Mouse (Mus musculus): ENCODE measurements at regions not wholly inside any gene's neighbourhood (a gene's known extent, or its start where the extent isn't known, plus 50 kb on each side); places are given as distances from the start of the nearest gene placed in this dataset.

- 60% methylated on average over 6 of the region's 6 CpGs for WGBS
- Histone ChIP-seq H3K4me2 (replicated peaks; ENCODE audit: low read depth, low read length, severe bottlenecking) (no peak overlapping the region), H3K36me3 (ENCODE audit: control insufficient read depth, insufficient read depth, low read length) (no peaks in the 10 kb centered on the region), H3K9ac (ENCODE audit: low read depth, low read length, severe bottlenecking) (no peak overlapping the region), H3K9me3 (ENCODE audit: control insufficient read depth, low read length) (no peaks in the 10 kb centered on the region), H3K27me3 (ENCODE audit: control insufficient read depth, insufficient read depth, low read length) (no peaks in the 10 kb centered on the region), H3K4me3 (replicated peaks; ENCODE audit: low read length) (no peak overlapping the region), H3K27ac (replicated peaks; ENCODE audit: low read depth, low read length) (no peak overlapping the region), H3K4me1 (ENCODE audit: control insufficient read depth, insufficient read depth, low read length) (no peaks in the 10 kb centered on the region)
- DNase-seq (ENCODE audit: low spot score) (no peak), ATAC-seq (ENCODE audit: low FRiP score, low read depth) (no peak)
- no peak for TF ChIP-seq POLR2A (IDR thresholded peaks at IDR 0.05; ENCODE audit: borderline replicate concordance, extremely low read depth, insufficient read depth, insufficient read length)
Measured at GRCm38 (mm10) chr2:128457591-128458209, 133.3 kb upstream of the Spdye4c start.

- Histone ChIP-seq H3K36me3 (ENCODE audit: control insufficient read depth, insufficient read depth, low read length) (no peaks in the 10 kb centered on the region), H3K4me1 (ENCODE audit: control insufficient read depth, insufficient read depth, low read length) (no peaks in the 10 kb centered on the region), H3K27me3 (ENCODE audit: control insufficient read depth, insufficient read depth, low read length) (no peaks in the 10 kb centered on the region), H3K27ac (replicated peaks; ENCODE audit: low read depth, low read length) (no peak overlapping the region), H3K9me3 (ENCODE audit: control insufficient read depth, low read length) (no peaks in the 10 kb centered on the region), H3K4me2 (replicated peaks; ENCODE audit: low read depth, low read length, severe bottlenecking) (no peak overlapping the region), H3K4me3 (replicated peaks; ENCODE audit: low read length) (no peak overlapping the region), H3K9ac (ENCODE audit: low read depth, low read length, severe bottlenecking) (no peak overlapping the region)
- TF ChIP-seq POLR2A (IDR thresholded peaks at IDR 0.05; ENCODE audit: borderline replicate concordance, extremely low read depth, insufficient read depth, insufficient read length), result no peak
- ATAC-seq (ENCODE audit: low FRiP score, low read depth) (no peak), DNase-seq (ENCODE audit: low spot score) (no peak)
- 70% methylated on average over 6 of the region's 6 CpGs for WGBS
Measured at GRCm38 (mm10) chr2:128465214-128465984, 125.6 kb upstream of the Spdye4c start.

DNA sequence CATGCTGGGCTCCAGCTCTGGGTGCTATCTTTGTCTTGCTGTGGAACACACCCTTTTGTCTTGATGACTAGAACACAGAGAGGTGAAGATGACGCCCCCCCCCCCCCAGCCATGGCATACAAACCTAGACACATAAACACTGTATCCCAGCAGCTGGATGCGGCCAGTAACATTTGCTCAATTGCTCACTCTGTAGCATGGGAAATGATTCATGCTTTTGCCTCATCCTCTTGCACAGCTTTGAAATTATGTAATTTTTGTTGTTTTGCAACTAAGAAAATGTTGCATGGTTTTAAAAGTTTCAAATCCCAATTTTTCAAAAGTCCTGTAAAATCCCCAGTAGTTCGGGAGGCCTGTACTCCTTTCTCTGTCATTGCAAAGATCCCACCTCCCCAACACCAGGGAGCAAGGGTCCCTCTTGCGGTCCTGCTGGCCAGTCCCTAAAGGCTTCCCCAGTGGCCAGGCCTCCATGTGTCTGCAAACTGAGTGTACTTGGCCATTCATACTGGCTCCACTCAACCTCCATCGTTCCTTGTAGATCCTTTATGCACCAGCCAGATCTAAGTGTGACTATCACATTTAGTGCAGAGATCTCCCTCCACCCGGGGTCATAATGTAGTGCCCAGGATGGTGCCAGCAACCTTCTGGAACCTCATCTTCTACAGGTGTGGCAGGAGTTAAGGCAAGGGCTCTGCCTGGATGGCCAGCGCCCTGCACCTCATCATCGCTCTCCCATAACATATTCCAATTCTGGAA lies 123.3 kb upstream of the Spdye4c start:
- Histone ChIP-seq H3K9ac (ENCODE audit: low read depth, low read length, severe bottlenecking) (no peak overlapping the region), H3K27ac (replicated peaks; ENCODE audit: low read depth, low read length) (no peak overlapping the region), H3K4me3 (replicated peaks; ENCODE audit: low read length) (no peak overlapping the region), H3K4me1 (ENCODE audit: control insufficient read depth, insufficient read depth, low read length) (no peaks in the 10 kb centered on the region), H3K4me2 (replicated peaks; ENCODE audit: low read depth, low read length, severe bottlenecking) (no peak overlapping the region), H3K9me3 (ENCODE audit: control insufficient read depth, low read length) (no peaks in the 10 kb centered on the region), H3K36me3 (ENCODE audit: control insufficient read depth, insufficient read depth, low read length) (no peaks in the 10 kb centered on the region), H3K27me3 (ENCODE audit: control insufficient read depth, insufficient read depth, low read length) (no peaks in the 10 kb centered on the region)
- DNase-seq (ENCODE audit: low spot score) (no peak), ATAC-seq (ENCODE audit: low FRiP score, low read depth) (no peak)
- TF ChIP-seq POLR2A (IDR thresholded peaks at IDR 0.05; ENCODE audit: borderline replicate concordance, extremely low read depth, insufficient read depth, insufficient read length), result no peak
- WGBS, result 87% methylated on average over 8 of the region's 8 CpGs

DNA sequence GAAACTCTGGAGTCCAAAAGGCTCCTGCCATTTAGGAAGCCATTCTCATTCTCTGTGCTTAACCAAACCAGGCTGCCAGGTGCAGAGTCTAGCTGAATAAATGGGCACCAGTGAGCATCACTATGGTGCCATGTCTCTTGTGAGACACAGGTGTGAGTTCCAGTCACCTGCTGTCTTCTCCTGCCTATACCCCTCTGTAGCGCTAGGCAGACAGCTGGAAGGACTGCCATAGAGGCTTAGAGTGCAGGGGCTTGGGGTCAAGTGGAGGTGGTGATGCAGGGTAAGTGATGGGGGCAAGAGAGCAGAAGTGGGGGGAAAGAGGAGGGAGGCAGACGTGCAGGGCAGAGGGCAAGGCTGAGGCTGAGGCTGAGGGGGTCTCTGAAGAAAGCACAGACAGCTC lies 122.7 kb upstream of the Spdye4c start:
- H3K4me3 ChIP-seq (replicated peaks; ENCODE audit: low read length), result no peak overlapping the region
- 42% methylated on average over 2 of the region's 2 CpGs for WGBS
- H3K27ac ChIP-seq (replicated peaks; ENCODE audit: low read depth, low read length), result no peak overlapping the region
- no peaks in the 10 kb centered on the region for H3K4me1 ChIP-seq (ENCODE audit: control insufficient read depth, insufficient read depth, low read length)
- H3K9me3 ChIP-seq (ENCODE audit: control insufficient read depth, low read length), result no peaks in the 10 kb centered on the region
- DNase-seq (ENCODE audit: low spot score) (no peak), ATAC-seq (ENCODE audit: low FRiP score, low read depth) (no peak)
- H3K27me3 ChIP-seq (ENCODE audit: control insufficient read depth, insufficient read depth, low read length), result no peaks in the 10 kb centered on the region
- no peak overlapping the region for H3K4me2 ChIP-seq (replicated peaks; ENCODE audit: low read depth, low read length, severe bottlenecking)
- no peaks in the 10 kb centered on the region for H3K36me3 ChIP-seq (ENCODE audit: control insufficient read depth, insufficient read depth, low read length)
- TF ChIP-seq POLR2A (IDR thresholded peaks at IDR 0.05; ENCODE audit: borderline replicate concordance, extremely low read depth, insufficient read depth, insufficient read length), result no peak
- H3K9ac ChIP-seq (ENCODE audit: low read depth, low read length, severe bottlenecking), result no peak overlapping the region

GRCm38 (mm10) chr2:128470351-128470750 lies 120.7 kb upstream of the Spdye4c start:
- Histone ChIP-seq H3K4me3 (replicated peaks; ENCODE audit: low read length) (no peak overlapping the region), H3K9ac (ENCODE audit: low read depth, low read length, severe bottlenecking) (no peak overlapping the region), H3K4me2 (replicated peaks; ENCODE audit: low read depth, low read length, severe bottlenecking) (no peak overlapping the region), H3K9me3 (ENCODE audit: control insufficient read depth, low read length) (no peaks in the 10 kb centered on the region), H3K4me1 (ENCODE audit: control insufficient read depth, insufficient read depth, low read length) (no peaks in the 10 kb centered on the region), H3K27ac (replicated peaks; ENCODE audit: low read depth, low read length) (no peak overlapping the region), H3K27me3 (ENCODE audit: control insufficient read depth, insufficient read depth, low read length) (no peaks in the 10 kb centered on the region), H3K36me3 (ENCODE audit: control insufficient read depth, insufficient read depth, low read length) (no peaks in the 10 kb centered on the region)
- WGBS, result 48% methylated on average over 5 of the region's 5 CpGs
- no peak for TF ChIP-seq POLR2A (IDR thresholded peaks at IDR 0.05; ENCODE audit: borderline replicate concordance, extremely low read depth, insufficient read depth, insufficient read length)
- DNase-seq (ENCODE audit: low spot score), result no peak
- ATAC-seq (ENCODE audit: low FRiP score, low read depth), result no peak

All from limb, embryonic 14.5 days (tissue).